Mouse (Mus musculus) lung, postnatal 14 days (tissue): ENCODE measurements around the gene Gm20812.
"Not testable (repeated sequence)": the region's sequence is repeated elsewhere in the genome, so short reads cannot be mapped to it uniquely, and the experiment has no call there.

Source experiments
- DNase-seq: peaks from one replicate; pipeline ENCODE4 v3.0.0; 2021

The Gm20812 gene

GRCm38 (mm10) chrY:12381681-12382080 is at the start of gene Gm20812:
Gene Gm20812, plus strand, starts transcription at chrY:12381981.
- DNase-seq = not testable (repeated sequence)
